Mouse (Mus musculus): Measurements from ENCODE around the gene Nat9.

The Nat9 gene

GRCm38 (mm10) chr11:115153088-115153487, 34.6 kb downstream of the Nat9 start:
- no peak for DNase-seq

GRCm38 (mm10) chr11:115151755-115152429, 35.8 kb downstream of the Nat9 start:
- peak; percentile 68 to 80 for DNase-seq

- no peak for DNase-seq
Observed at GRCm38 (mm10) chr11:115150741-115151254, 36.9 kb downstream of the Nat9 start.

GRCm38 (mm10) chr11:115147813-115148212, 39.8 kb downstream of the Nat9 start:
- no peak for DNase-seq

GRCm38 (mm10) chr11:115141970-115142369, 45.7 kb downstream of the Nat9 start:
- DNase-seq = no peak

GRCm38 (mm10) chr11:115138597-115139262, 48.9 kb downstream of the Nat9 start:
- DNase-seq = peak; percentile 46 to 52

- peak; percentile 44 to 50 for DNase-seq
Observed at GRCm38 (mm10) chr11:115133800-115134199, 53.9 kb downstream of the Nat9 start, which contains the start of gene Cd300lf. TSS of gene Cd300lf (minus strand) at chr11:115133992.

All from lung, postnatal 4 days (tissue).